Mouse (Mus musculus) testis, adult 2 months (tissue): Measurements from ENCODE around the gene Pla2g3.

ENCODE experiments used
- CTCF ChIP-seq: fragments of 200-500 bp; IDR thresholded peaks from 2 replicates; pipeline ENCODE4 v1.5.1; 2012; ENCODE audit warnings: low read depth, mild to moderate bottlenecking, inconsistent platforms, low read length, moderate library complexity; ENCODE audit not compliant: control insufficient read depth, insufficient read depth, insufficient replicate concordance
- POLR2A ChIP-seq: fragments of 200-500 bp; IDR thresholded peaks from 2 replicates; pipeline ENCODE4 v1.6.1; 2012; ENCODE audit warnings: low read depth, mild to moderate bottlenecking, inconsistent platforms, low read length, moderate library complexity; ENCODE audit not compliant: control insufficient read depth

- TF ChIP-seq POLR2A (no peak), CTCF (no peak)
Observed at GRCm38 (mm10) chr11:3442677-3443076, 45.4 kb upstream of the Pla2g3 start.
